Mouse (Mus musculus) effector memory CD4-positive, alpha-beta T cell, adult 7 months (primary cell): ENCODE results near the gene Shprh. TPM values are rescaled to one million over a fixed set of nuclear protein-coding genes. Genes with fewer than 3 reads are reported as not detected.

Experiments
- polyA plus RNA-seq: library from polyadenylated mRNA; unstranded; fragments of 100-300 nt; shearing (Covaris generic); gene quantifications from one replicate; pipeline ENCODE4 v1.2.1, GENCODE M21; 2017

Shprh gene
- 21.7 TPM for polyA plus RNA-seq

DNA sequence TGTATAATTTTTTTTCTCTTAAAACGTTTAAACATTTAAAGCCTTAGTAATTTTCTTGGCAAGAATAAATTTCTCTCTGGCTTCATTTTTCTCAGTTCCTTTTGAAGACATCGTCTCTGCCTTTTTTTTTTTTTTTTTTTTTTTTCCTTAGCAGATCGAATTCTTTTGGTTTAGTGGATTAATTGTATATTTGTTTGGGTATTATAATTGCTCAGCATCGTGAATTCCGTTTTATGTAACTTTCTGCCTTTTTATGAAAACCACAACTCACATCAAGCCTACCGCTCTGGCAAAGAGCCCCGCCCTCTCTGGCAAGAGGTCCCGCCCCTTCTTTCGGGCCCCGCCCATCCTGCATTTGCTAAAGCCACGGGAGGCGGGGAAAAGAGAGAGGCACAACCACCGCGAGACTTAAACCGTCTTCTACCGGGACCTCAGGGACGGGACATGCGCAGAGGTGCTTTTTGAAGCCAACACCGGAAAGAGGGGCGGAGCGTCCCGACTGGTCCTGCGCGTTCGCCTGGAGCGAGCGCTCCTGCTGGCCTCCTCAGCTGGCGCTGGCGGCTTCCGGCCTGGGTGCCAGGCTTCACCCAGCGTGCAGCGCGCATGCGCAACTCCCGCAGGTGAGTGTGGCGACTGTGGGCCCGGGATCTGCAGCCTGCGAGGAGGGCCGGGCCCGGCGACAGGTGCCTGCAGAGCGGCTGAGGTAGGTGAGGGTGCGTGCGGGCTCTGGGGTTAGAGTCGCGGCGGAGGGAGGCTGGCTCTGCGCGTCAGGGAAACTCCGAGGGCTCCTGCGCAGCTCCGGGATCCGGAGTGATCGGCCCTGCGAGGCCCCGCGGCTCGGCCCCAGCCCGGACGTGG lies at the start of gene Shprh:
Gene Shprh, plus strand, starts transcription at position 544 of the 858 bp plus-strand sequence.

Other genes with a start within 250 kb of the Shprh start
- gene Grm1, start 67.1 kb upstream of the Shprh start, polyA plus RNA-seq, result not detected
- gene Fbxo30, start 131.9 kb downstream of the Shprh start, polyA plus RNA-seq, result 13.5 TPM
- not detected for gene Epm2a, start 194.0 kb downstream of the Shprh start, polyA plus RNA-seq